Mouse (Mus musculus) embryonic facial prominence, embryonic 11.5 days (tissue): Measurements from ENCODE around the gene Sorcs2. TPM values are rescaled to one million over a fixed set of nuclear protein-coding genes. Genes with fewer than 3 reads are reported as not detected.

ENCODE experiments used
- ATAC-seq: fragments of 200-750 bp; cut with Nextera tagmentation; replicated peaks from 2 replicates; pipeline ENCODE4 v1.8.0; 2017; ENCODE audit warnings: low read depth; ENCODE audit not compliant: insufficient number of reproducible peaks, low FRiP score, low TSS enrichment
- DNase-seq: peaks from one replicate; pipeline ENCODE4 v3.0.0-alpha.2; 2015; ENCODE audit warnings: low spot score
- H3K27ac ChIP-seq: fragments of 300-500 bp; sonication (generic); replicated peaks from 2 replicates; pipeline ENCODE4 v1.5.1; 2014; ENCODE audit warnings: mild to moderate bottlenecking, low read depth, low read length, control low read depth
- H3K27me3 ChIP-seq: fragments of 300-500 bp; sonication (generic); 2 replicates; pipeline ENCODE4 v1.6.1; 2014; ENCODE audit warnings: mild to moderate bottlenecking, low read length, moderate library complexity, mixed read lengths; ENCODE audit not compliant: control insufficient read depth, insufficient read depth
- H3K36me3 ChIP-seq: fragments of 300-500 bp; sonication (generic); replicated peaks from 2 replicates; pipeline ENCODE4 v1.6.1; 2014; ENCODE audit warnings: low read depth, mild to moderate bottlenecking, low read length, moderate library complexity, mixed read lengths; ENCODE audit not compliant: control insufficient read depth, insufficient read depth
- H3K4me1 ChIP-seq: fragments of 300-500 bp; sonication (generic); 2 replicates; pipeline ENCODE4 v1.6.1; 2014; ENCODE audit warnings: low read length, mixed read lengths; ENCODE audit not compliant: control insufficient read depth, insufficient read depth
- H3K4me2 ChIP-seq: fragments of 300-500 bp; sonication (generic); 2 replicates; pipeline ENCODE4 v1.6.1; 2014; ENCODE audit warnings: low read depth, mild to moderate bottlenecking, control low read depth, low read length, moderate library complexity
- H3K4me3 ChIP-seq: fragments of 300-500 bp; sonication (generic); 2 replicates; pipeline ENCODE4 v1.5.1; 2014; ENCODE audit warnings: low read depth, low read length, control low read depth
- H3K9ac ChIP-seq: fragments of 300-500 bp; sonication (generic); replicated peaks from 2 replicates; pipeline ENCODE4 v1.6.1; 2014; ENCODE audit warnings: mild to moderate bottlenecking, control low read depth, low read length
- H3K9me3 ChIP-seq: fragments of 300-500 bp; sonication (generic); replicated peaks from 2 replicates; pipeline ENCODE4 v1.6.1; 2016; ENCODE audit warnings: mild to moderate bottlenecking, low read length, inconsistent platforms, mixed read lengths; ENCODE audit not compliant: control insufficient read depth
- WGBS: fragments of 180-500 bp; shearing (Covaris S2); extraction: QIAGEN DNeasy Blood & Tissue Kit; methylation state at CpG from one replicate; pipeline ENCODE4 v1.1.7; 2014; 5-methylcytosine and 5-hydroxymethylcytosine counted together
- polyA plus RNA-seq: library from polyadenylated mRNA; unstranded; fragments of >200 nt; fragmentation: Nextera tagmentation; extraction: Ambion mirVana; gene quantifications from 2 replicates; pipeline ENCODE4 v1.2.1, GENCODE M21; 2014

Sorcs2 gene
- polyA plus RNA-seq, 1 experiment from 2014 or later, result 4.6 TPM

DNA sequence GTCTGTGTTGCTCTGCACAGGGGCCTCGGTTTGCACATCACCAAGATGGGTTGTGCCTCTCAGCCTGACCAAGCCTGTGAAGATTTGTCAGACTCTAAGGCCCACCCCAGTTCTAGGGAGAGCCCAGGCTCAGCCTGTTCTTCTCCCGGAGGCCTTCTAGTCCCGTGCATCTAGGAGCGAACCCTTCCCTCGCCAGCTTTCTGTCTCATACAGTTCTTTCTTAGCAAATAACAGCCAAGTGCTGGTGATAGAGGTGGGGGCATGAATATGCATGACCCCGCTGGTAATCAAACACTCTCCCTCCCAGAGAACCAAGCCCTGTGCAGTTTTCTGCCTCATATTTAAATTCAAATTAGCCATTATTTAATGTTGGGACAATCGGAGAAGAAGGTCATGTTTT, 282.4 kb downstream of the Sorcs2 start:
- no peaks in the 10 kb centered on the region for H3K9me3 ChIP-seq
- no peak for DNase-seq
- no peak overlapping the region for H3K27ac ChIP-seq
- no peaks in the 10 kb centered on the region; the same call in 1 of the 2 replicates for H3K36me3 ChIP-seq
- H3K4me3 ChIP-seq, result no peak overlapping the region
- H3K9ac ChIP-seq, result no peak overlapping the region
- H3K4me1 ChIP-seq, result no peaks in the 10 kb centered on the region
- no peak for ATAC-seq
- WGBS, result 67% methylated on average over 7 of the region's 7 CpGs
- H3K27me3 ChIP-seq, result no peaks in the 10 kb centered on the region
- H3K4me2 ChIP-seq, result no peak overlapping the region

DNA sequence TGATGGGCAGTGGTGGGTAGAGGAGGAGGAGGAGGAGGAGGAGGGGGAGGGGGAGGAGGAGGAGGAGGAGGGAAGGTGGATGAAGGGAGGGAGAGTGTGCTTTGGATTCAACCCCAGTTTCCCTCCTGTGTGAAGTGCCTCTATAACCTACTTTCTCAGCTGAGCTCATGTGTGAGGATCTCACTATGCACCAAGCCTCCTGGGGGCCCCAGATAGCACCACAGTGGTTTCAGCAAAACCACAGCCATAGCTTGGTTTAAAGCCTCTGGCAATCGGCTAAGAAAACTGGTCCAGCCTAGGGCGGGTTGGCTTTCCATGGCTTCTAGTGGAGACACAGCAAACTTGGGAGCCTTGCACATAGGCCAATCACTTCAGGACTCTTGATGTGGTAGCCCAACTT, 284.2 kb downstream of the Sorcs2 start:
- H3K9me3 ChIP-seq, result no peaks in the 10 kb centered on the region
- H3K27me3 ChIP-seq, result no peaks in the 10 kb centered on the region
- no peak for ATAC-seq
- H3K4me3 ChIP-seq, result no peak overlapping the region
- no peaks in the 10 kb centered on the region for H3K4me1 ChIP-seq
- H3K36me3 ChIP-seq, result no peaks in the 10 kb centered on the region; the same call in 1 of the 2 replicates
- H3K4me2 ChIP-seq, result no peak overlapping the region
- DNase-seq, result no peak
- no peak overlapping the region for H3K27ac ChIP-seq
- no peak overlapping the region for H3K9ac ChIP-seq
- 75% methylated on average over 2 of the region's 2 CpGs for WGBS

DNA sequence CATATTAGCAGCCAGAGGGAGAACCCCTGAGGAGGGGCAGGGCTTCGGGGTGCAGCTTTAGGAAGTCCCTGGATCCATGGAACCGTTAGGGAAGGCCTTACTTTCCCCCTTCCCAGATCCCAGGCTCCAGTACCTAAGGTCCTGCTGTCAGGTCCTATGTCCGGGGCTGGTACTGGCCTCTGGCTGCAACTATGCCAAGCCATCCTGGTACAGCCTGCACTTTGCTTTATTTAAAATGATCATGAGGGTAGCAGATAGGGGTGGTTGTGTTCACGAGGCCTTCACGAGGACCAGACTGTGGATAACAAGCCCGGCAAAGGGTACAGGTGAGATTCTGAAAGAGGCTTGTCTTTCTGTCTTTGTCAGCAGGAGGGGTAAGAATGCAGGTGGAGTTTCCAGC, 285.2 kb downstream of the Sorcs2 start:
- 70% methylated on average over 6 of the region's 6 CpGs for WGBS
- H3K9me3 ChIP-seq, result no peaks in the 10 kb centered on the region
- no peaks in the 10 kb centered on the region; the same call in 1 of the 2 replicates for H3K36me3 ChIP-seq
- no peak overlapping the region for H3K27ac ChIP-seq
- DNase-seq, result no peak
- ATAC-seq, result no peak
- no peaks in the 10 kb centered on the region for H3K4me1 ChIP-seq
- no peaks in the 10 kb centered on the region for H3K27me3 ChIP-seq
- no peak overlapping the region for H3K4me2 ChIP-seq
- H3K9ac ChIP-seq, result no peak overlapping the region
- H3K4me3 ChIP-seq, result no peak overlapping the region

DNA sequence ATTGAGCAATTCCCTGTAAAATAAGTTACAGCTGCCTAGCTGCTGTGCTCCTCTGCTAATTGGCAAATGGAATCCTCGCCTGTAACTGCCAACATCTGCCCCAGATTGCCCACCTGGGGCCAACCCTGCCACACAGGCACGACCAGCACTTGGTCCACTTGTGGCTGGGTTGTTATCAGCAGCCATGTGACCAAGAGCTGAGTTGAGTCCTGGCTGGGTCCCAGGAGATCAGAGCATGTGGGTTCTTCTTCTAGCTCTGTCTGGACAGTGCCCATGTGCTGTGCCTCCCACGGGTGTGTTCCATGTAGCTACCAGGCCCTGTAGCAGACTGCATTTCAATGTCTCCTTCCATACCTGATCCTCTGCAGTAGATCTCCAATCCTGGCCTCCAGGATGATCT, 286.4 kb downstream of the Sorcs2 start:
- Histone ChIP-seq H3K36me3 (no peaks in the 10 kb centered on the region; the same call in 1 of the 2 replicates), H3K4me3 (no peak overlapping the region), H3K4me2 (no peak overlapping the region), H3K27ac (no peak overlapping the region), H3K4me1 (no peaks in the 10 kb centered on the region), H3K9ac (no peak overlapping the region), H3K9me3 (no peaks in the 10 kb centered on the region), H3K27me3 (no peaks in the 10 kb centered on the region)
- ATAC-seq (no peak), DNase-seq (no peak)
- 59% methylated on average over 3 of the region's 3 CpGs for WGBS

DNA sequence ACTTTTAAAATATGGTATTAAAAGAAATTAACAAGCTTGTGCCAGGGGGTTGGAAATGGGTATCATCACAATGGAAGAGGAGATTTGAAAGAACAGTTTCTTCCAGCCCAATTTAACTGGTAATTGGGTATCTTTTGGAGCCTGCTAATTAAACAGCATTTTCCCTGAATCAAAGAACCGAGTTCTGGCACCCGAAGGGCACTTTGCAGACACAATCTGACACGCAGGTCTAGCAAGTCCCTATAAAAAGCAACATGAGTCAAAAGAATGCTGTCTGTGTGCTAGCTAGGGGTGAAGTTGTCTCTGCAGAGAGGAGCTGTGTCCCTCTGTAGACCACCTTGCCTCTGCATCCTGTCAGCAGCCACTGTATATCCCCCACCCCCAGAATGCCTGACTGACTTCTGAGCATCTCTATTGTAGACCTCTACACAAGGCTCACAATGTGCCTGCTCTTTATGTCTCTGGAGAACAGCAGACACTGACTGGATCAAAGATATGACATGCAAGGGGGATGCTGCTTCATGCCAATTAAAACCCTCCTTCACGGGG, 289.5 kb downstream of the Sorcs2 start:
- Histone ChIP-seq H3K9me3 (no peaks in the 10 kb centered on the region), H3K4me1 (no peaks in the 10 kb centered on the region), H3K36me3 (no peaks in the 10 kb centered on the region; the same call in 1 of the 2 replicates), H3K9ac (no peak overlapping the region), H3K4me3 (no peak overlapping the region), H3K4me2 (no peak overlapping the region), H3K27me3 (no peaks in the 10 kb centered on the region), H3K27ac (no peak overlapping the region)
- 72% methylated on average over 4 of the region's 4 CpGs for WGBS
- no peak for DNase-seq
- no peak for ATAC-seq

DNA sequence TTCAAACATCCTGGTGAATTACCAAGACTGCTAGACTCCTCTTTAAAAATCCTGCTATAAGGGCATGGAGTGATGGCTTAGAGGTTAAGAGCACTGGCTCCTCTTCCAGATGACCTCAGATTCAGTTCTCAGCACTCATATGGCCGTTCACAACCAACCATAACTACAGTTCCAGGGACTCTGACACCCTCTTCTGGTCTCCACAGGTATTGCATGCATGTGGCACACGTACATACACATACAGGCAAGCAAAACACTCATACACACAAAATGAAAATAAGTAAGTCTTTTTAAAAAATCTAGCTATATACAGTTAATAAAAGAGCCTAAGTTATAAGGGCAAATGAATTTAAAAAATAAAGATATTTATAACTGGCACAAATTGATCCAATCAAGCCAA, 294.5 kb downstream of the Sorcs2 start:
- no peak overlapping the region for H3K27ac ChIP-seq
- H3K36me3 ChIP-seq, result no peaks in the 10 kb centered on the region
- H3K9me3 ChIP-seq, result no peaks in the 10 kb centered on the region
- DNase-seq (no peak), ATAC-seq (no peak)
- no peaks in the 10 kb centered on the region for H3K27me3 ChIP-seq
- no peak overlapping the region for H3K4me3 ChIP-seq
- H3K4me1 ChIP-seq, result no peaks in the 10 kb centered on the region
- H3K9ac ChIP-seq, result no peak overlapping the region
- no peak overlapping the region for H3K4me2 ChIP-seq
- 94% methylated on average over 2 of the region's 2 CpGs for WGBS

DNA sequence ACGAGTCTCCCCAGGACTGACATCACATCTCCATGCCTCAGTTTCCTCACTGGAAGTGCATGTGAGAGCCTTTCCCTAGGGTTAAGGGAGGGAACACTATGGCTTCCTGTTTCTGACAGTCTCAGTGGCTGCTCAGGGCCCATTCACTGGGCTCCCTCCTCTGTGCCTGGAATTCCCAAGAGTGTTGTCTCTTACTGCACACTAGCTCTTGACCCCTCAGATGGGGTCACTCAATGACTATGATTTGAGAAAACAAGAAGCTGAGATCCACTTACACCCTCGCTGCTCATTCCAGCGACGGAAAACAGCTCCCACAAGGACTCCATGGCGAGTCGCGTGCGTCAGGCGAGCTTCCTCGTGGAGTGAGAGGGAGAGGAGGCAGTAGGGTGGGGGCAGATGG, 296.8 kb downstream of the Sorcs2 start:
- 56% methylated on average over 10 of the region's 10 CpGs for WGBS
- no peaks in the 10 kb centered on the region for H3K27me3 ChIP-seq
- no peak overlapping the region for H3K4me3 ChIP-seq

DNA sequence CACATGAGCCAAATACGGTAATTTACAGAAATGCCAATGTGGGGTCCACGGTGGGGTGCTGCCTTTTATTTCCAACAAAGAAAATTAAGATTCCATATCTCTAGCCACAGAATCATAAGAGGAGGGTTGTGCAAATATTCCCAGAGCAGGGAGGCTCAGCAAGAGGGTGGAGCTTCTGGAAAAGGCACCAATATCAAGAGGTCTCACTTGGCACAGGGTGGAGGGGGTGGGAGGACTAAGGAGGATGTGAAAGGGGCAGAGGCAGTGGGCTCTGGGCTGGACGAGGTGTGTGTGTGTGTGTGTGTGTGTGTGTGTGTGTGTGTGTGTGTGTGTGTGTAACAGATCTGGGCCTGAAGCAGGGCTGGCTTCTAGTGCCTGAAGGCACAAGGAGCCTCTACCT, 297.5 kb downstream of the Sorcs2 start:
- Histone ChIP-seq H3K27me3 (no peaks in the 10 kb centered on the region), H3K9ac (no peak overlapping the region), H3K27ac (no peak overlapping the region), H3K4me2 (no peak overlapping the region), H3K4me1 (no peaks in the 10 kb centered on the region), H3K9me3 (no peaks in the 10 kb centered on the region), H3K4me3 (no peak overlapping the region), H3K36me3 (no peaks in the 10 kb centered on the region)
- WGBS, result 73% methylated on average over 3 of the region's 3 CpGs
- no peak; the same call in 1 of the 2 replicates for ATAC-seq
- DNase-seq, result no peak

More for the DNA sequence above, 296.8 kb downstream of the Sorcs2 start:
- Histone ChIP-seq H3K9me3 (no peaks in the 10 kb centered on the region), H3K36me3 (no peaks in the 10 kb centered on the region), H3K27ac (no peak overlapping the region), H3K4me2 (no peak overlapping the region), H3K4me1 (no peaks in the 10 kb centered on the region), H3K9ac (no peak overlapping the region)
- ATAC-seq, result no peak
- no peak for DNase-seq
